Mouse (Mus musculus): ENCODE results near the gene Coro1c.

Coro1c gene

GRCm38 (mm10) chr5:113888186-113888795 lies 20.3 kb downstream of the Coro1c start:
- in situ Hi-C loops (cut with MboI; ENCODE audit: low sequenced_read_pairs) = no loop called here

GRCm38 (mm10) chr5:113887132-113887531 lies 21.4 kb downstream of the Coro1c start:
- in situ Hi-C loops (cut with MboI; ENCODE audit: low sequenced_read_pairs) = no loop called here

GRCm38 (mm10) chr5:113885623-113886022 lies 22.9 kb downstream of the Coro1c start:
- in situ Hi-C loops (cut with MboI; ENCODE audit: low sequenced_read_pairs) = no loop called here

GRCm38 (mm10) chr5:113884750-113885149 lies 23.8 kb downstream of the Coro1c start:
- in situ Hi-C loops (cut with MboI; ENCODE audit: low sequenced_read_pairs) = no loop called here

- in situ Hi-C loops (cut with MboI; ENCODE audit: low sequenced_read_pairs) = no loop called here
Observed at GRCm38 (mm10) chr5:113883384-113883771, 25.2 kb downstream of the Coro1c start.

- in situ Hi-C loops (cut with MboI; ENCODE audit: low sequenced_read_pairs) = no loop called here
Observed at GRCm38 (mm10) chr5:113882566-113883383, 25.8 kb downstream of the Coro1c start.

GRCm38 (mm10) chr5:113881136-113881535 lies 27.4 kb downstream of the Coro1c start:
- in situ Hi-C loops (cut with MboI; ENCODE audit: low sequenced_read_pairs) = no loop called here

GRCm38 (mm10) chr5:113878943-113879617 lies 29.5 kb downstream of the Coro1c start:
- in situ Hi-C loops (cut with MboI; ENCODE audit: low sequenced_read_pairs) = no loop called here

- in situ Hi-C loops (cut with MboI; ENCODE audit: low sequenced_read_pairs) = no loop called here
Observed at GRCm38 (mm10) chr5:113877565-113877964, 31.0 kb downstream of the Coro1c start.

GRCm38 (mm10) chr5:113876176-113876575 lies 32.4 kb downstream of the Coro1c start:
- in situ Hi-C loops (cut with MboI; ENCODE audit: low sequenced_read_pairs) = no loop called here

GRCm38 (mm10) chr5:113875625-113876024 lies 32.9 kb downstream of the Coro1c start:
- in situ Hi-C loops (cut with MboI; ENCODE audit: low sequenced_read_pairs) = no loop called here

GRCm38 (mm10) chr5:113874063-113875024 lies 34.2 kb downstream of the Coro1c start:
- in situ Hi-C loops (cut with MboI; ENCODE audit: low sequenced_read_pairs) = no loop called here

GRCm38 (mm10) chr5:113872936-113873912 lies 35.3 kb downstream of the Coro1c start:
- in situ Hi-C loops (cut with MboI; ENCODE audit: low sequenced_read_pairs) = no loop called here

GRCm38 (mm10) chr5:113871903-113872548 lies 36.5 kb downstream of the Coro1c start:
- in situ Hi-C loops (cut with MboI; ENCODE audit: low sequenced_read_pairs) = no loop called here

- in situ Hi-C loops (cut with MboI; ENCODE audit: low sequenced_read_pairs) = no loop called here
Observed at GRCm38 (mm10) chr5:113870393-113871040, 38.0 kb downstream of the Coro1c start.

GRCm38 (mm10) chr5:113869132-113869531 lies 39.4 kb downstream of the Coro1c start:
- in situ Hi-C loops (cut with MboI; ENCODE audit: low sequenced_read_pairs) = loop anchor here (10.0 kb wide), 1 partner anchor 76 kb away; no protein-coding TSS in a partner anchor

GRCm38 (mm10) chr5:113864992-113865391 lies 43.6 kb downstream of the Coro1c start:
- in situ Hi-C loops (cut with MboI; ENCODE audit: low sequenced_read_pairs) = loop anchor here (10.0 kb wide), 1 partner anchor 80 kb away; no protein-coding TSS in a partner anchor

GRCm38 (mm10) chr5:113863994-113864393 lies 44.6 kb downstream of the Coro1c start:
- in situ Hi-C loops (cut with MboI; ENCODE audit: low sequenced_read_pairs) = loop anchor here (10.0 kb wide), 1 partner anchor 81 kb away; no protein-coding TSS in a partner anchor

All from CH12F3 (cell line).